In the genomic region with DNA sequence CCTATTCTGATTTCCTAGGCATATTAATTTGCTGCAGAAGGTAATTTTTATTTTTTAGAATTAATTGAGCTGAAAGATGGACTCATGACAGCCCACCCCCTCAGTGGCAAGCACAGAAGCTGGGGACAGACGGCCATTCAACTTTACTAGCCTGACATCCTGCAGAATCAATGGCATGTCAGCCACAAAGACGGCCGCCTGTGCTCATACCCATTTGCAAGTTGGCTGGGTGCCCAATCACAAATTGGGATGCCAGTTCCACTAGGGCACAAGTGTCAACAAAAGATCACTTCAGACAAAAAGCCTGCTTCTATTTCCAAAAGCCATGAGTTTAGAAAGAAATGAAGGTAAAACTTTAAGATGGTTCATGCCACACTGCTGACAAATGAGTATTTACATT, we compare ENCODE assay signal across 8 mouse cellular contexts.
DNase-seq lines count a peak whose midpoint lies in the region; ATAC-seq lines count a peak whose summit lies in the region.
"Had no signal": no experiment of that assay in that cellular context is flagged by ENCODE, and none has a peak within 500 bp of the region (broad histone marks: within the 10 kb centered on the region; RNA-seq: fewer than 3 reads in every experiment).

No protein-coding gene starts in this region.

- no peak overlapping the region for H3K4me3 ChIP-seq in hindbrain, embryonic 13.5 days
- no peak overlapping the region for H3K4me3 ChIP-seq in neural tube, embryonic 14.5 days (ENCODE audit: low read depth, low read length)

- peak; percentile 84 for ATAC-seq in hindbrain, embryonic 13.5 days (ENCODE audit: low FRiP score)
- ATAC-seq in neural tube, embryonic 14.5 days (ENCODE audit: low read depth) = peak; percentile 89; the same call in 1 of the 2 replicates

- H3K4me2 ChIP-seq in hindbrain, embryonic 13.5 days = no peak overlapping the region
- no peak overlapping the region for H3K4me2 ChIP-seq in neural tube, embryonic 14.5 days (ENCODE audit: low read depth, low read length)

- no peak overlapping the region for H3K27ac ChIP-seq in hindbrain, embryonic 13.5 days
- H3K27ac ChIP-seq in neural tube, embryonic 14.5 days (ENCODE audit: low read depth, low read length) = no peak overlapping the region
- H3K27ac ChIP-seq: liver, embryonic 14.5 days had no signal

- no peaks in the 10 kb centered on the region for H3K36me3 ChIP-seq in hindbrain, embryonic 13.5 days
- no peaks in the 10 kb centered on the region for H3K36me3 ChIP-seq in neural tube, embryonic 14.5 days (ENCODE audit: control insufficient read depth, insufficient read depth, low read length)

- H3K4me1 ChIP-seq in hindbrain, embryonic 13.5 days (replicated peaks) = no peaks in the 10 kb centered on the region; the same call in 1 of the 2 replicates
- no peaks in the 10 kb centered on the region; the same call in 1 of the 2 replicates for H3K4me1 ChIP-seq in neural tube, embryonic 14.5 days (ENCODE audit: control insufficient read depth, insufficient read depth, low read length)

- DNase-seq in right cerebral cortex, adult 18-20 months = peak; percentile 1
- DNase-seq in right cerebral cortex, postnatal 25 days = no peak
- peak; percentile 87 to 89 for DNase-seq in cerebellum, postnatal 14 days
- DNase-seq in adrenal gland, postnatal 25 days = no peak
- DNase-seq in gastrocnemius, adult 8-10 months (ENCODE audit: low spot score in 2 of 2) = no peak

- no peaks in the 10 kb centered on the region for H3K27me3 ChIP-seq in hindbrain, embryonic 13.5 days
- H3K27me3 ChIP-seq in neural tube, embryonic 14.5 days (ENCODE audit: control insufficient read depth, insufficient read depth, low read length) = no peaks in the 10 kb centered on the region

- H3K9ac ChIP-seq in hindbrain, embryonic 13.5 days = no peak overlapping the region
- H3K9ac ChIP-seq in neural tube, embryonic 14.5 days (replicated peaks; ENCODE audit: low read depth, low read length) = no peak overlapping the region
- H3K9ac ChIP-seq: liver, embryonic 14.5 days had no signal

- no peaks in the 10 kb centered on the region for H3K9me3 ChIP-seq in hindbrain, embryonic 13.5 days
- H3K9me3 ChIP-seq in neural tube, embryonic 14.5 days (ENCODE audit: control insufficient read depth, low read length) = no peaks in the 10 kb centered on the region

- WGBS in hindbrain, embryonic 13.5 days = 19% methylated on average over 3 of the region's 3 CpGs
- 19% methylated on average over 3 of the region's 3 CpGs for whole genome bisulfite sequencing in neural tube, embryonic 14.5 days

Comparison
In these comparisons a context has a peak if more than half of its experiments do, and no peak if none do; other contexts are left out.
1. DNase-seq: peak in right cerebral cortex, adult 18-20 months (single experiment) and cerebellum, postnatal 14 days (2 of 2); none in right cerebral cortex, postnatal 25 days (single experiment), adrenal gland, postnatal 25 days (single experiment) and gastrocnemius, adult 8-10 months (0 of 2).